ENCODE assay signal across 13 mouse cellular contexts in genomic region chr16:37486826-37487612, GRCm38 (mm10). TPM values are rescaled to one million over a fixed set of nuclear protein-coding genes. Genes with fewer than 3 reads are reported as not detected.
A peak's percentile ranks its signal among the peaks of the same experiment; 100 is the strongest.
DNase-seq lines count a peak whose midpoint lies in the region; ATAC-seq and TF ChIP-seq lines count a peak whose summit lies in the region.
"Had no signal": no experiment of that assay in that cellular context is flagged by ENCODE, and none has a peak within 500 bp of the region (broad histone marks: within the 10 kb centered on the region; RNA-seq: fewer than 3 reads in every experiment).

No protein-coding gene starts in this region.

- no peaks in the 10 kb centered on the region for H3K9me3 ChIP-seq in forebrain, embryonic 11.5 days (ENCODE audit: control insufficient read depth, low read length)
- H3K9me3 ChIP-seq in hindbrain, postnatal 0 days (ENCODE audit: low read length): no peaks in the 10 kb centered on the region
- no peaks in the 10 kb centered on the region for H3K9me3 ChIP-seq in neural tube, embryonic 14.5 days (ENCODE audit: control insufficient read depth, low read length)
- H3K9me3 ChIP-seq in lung, postnatal 0 days (ENCODE audit: low read length): no peaks in the 10 kb centered on the region
- H3K9me3 ChIP-seq: embryonic facial prominence, embryonic 13.5 days; kidney, embryonic 15.5 days; limb, embryonic 10.5 days had no signal

- no peaks in the 10 kb centered on the region for H3K36me3 ChIP-seq in forebrain, embryonic 11.5 days (ENCODE audit: control insufficient read depth, insufficient read depth, low read length)
- no peaks in the 10 kb centered on the region for H3K36me3 ChIP-seq in hindbrain, postnatal 0 days (ENCODE audit: insufficient read depth, low read length)
- H3K36me3 ChIP-seq in neural tube, embryonic 14.5 days (ENCODE audit: control insufficient read depth, insufficient read depth, low read length): no peaks in the 10 kb centered on the region
- no peaks in the 10 kb centered on the region for H3K36me3 ChIP-seq in lung, postnatal 0 days (ENCODE audit: insufficient read depth, low read length)
- no peaks in the 10 kb centered on the region for H3K36me3 ChIP-seq in heart, adult 2 months (ENCODE audit: control insufficient read depth, insufficient read depth, low read length)
- H3K36me3 ChIP-seq: embryonic facial prominence, embryonic 13.5 days; kidney, embryonic 15.5 days; limb, embryonic 10.5 days had no signal

- 50% methylated on average over 3 of the region's 3 CpGs for WGBS in forebrain, embryonic 11.5 days
- 13% methylated on average over 3 of the region's 3 CpGs for WGBS in hindbrain, postnatal 0 days
- 21% methylated on average over 3 of the region's 3 CpGs for WGBS in neural tube, embryonic 14.5 days
- WGBS in lung, postnatal 0 days: 92% methylated on average over 3 of the region's 3 CpGs
- WGBS in heart, adult 2 months: 89% methylated on average over 3 of the region's 3 CpGs

- H3K4me2 ChIP-seq in forebrain, embryonic 11.5 days (ENCODE audit: low read depth, low read length, severe bottlenecking): no peak overlapping the region
- H3K4me2 ChIP-seq in hindbrain, postnatal 0 days (ENCODE audit: low read depth, low read length): no peak overlapping the region
- H3K4me2 ChIP-seq in neural tube, embryonic 14.5 days (ENCODE audit: low read depth, low read length): no peak overlapping the region
- no peak overlapping the region for H3K4me2 ChIP-seq in lung, postnatal 0 days (replicated peaks; ENCODE audit: low read depth, low read length)
- H3K4me2 ChIP-seq: embryonic facial prominence, embryonic 13.5 days; kidney, embryonic 15.5 days had no signal

- peak; percentile 76 to 88 for DNase-seq in right cerebral cortex, postnatal 10 days (ENCODE audit: low spot score in 2 of 2)
- DNase-seq in right cerebral cortex, adult 18-20 months: no peak
- DNase-seq in forebrain, embryonic 11.5 days (ENCODE audit: low spot score): peak; percentile 75
- peak; percentile 69 for DNase-seq in hindbrain, postnatal 0 days (ENCODE audit: low spot score)
- no peak for DNase-seq in lung, postnatal 0 days (ENCODE audit: low spot score)
- no peak for DNase-seq in heart, adult 2 months
- DNase-seq in adrenal gland, postnatal 14 days: no peak
- DNase-seq: lung, adult 2 months had no signal

- H3K27ac ChIP-seq in forebrain, embryonic 11.5 days (ENCODE audit: low read depth, low read length): no peak overlapping the region
- no peak overlapping the region for H3K27ac ChIP-seq in hindbrain, postnatal 0 days
- no peak overlapping the region for H3K27ac ChIP-seq in neural tube, embryonic 14.5 days (ENCODE audit: low read depth, low read length)
- H3K27ac ChIP-seq in lung, postnatal 0 days (ENCODE audit: low read length): no peak overlapping the region
- H3K27ac ChIP-seq in heart, adult 2 months: no peak overlapping the region
- H3K27ac ChIP-seq: embryonic facial prominence, embryonic 13.5 days; kidney, embryonic 15.5 days; limb, embryonic 10.5 days had no signal

- no peak overlapping the region for H3K4me3 ChIP-seq in forebrain, embryonic 11.5 days (ENCODE audit: low read depth, low read length)
- H3K4me3 ChIP-seq in hindbrain, postnatal 0 days (ENCODE audit: low read length): no peak overlapping the region
- H3K4me3 ChIP-seq in neural tube, embryonic 14.5 days (ENCODE audit: low read depth, low read length): no peak overlapping the region
- H3K4me3 ChIP-seq in lung, postnatal 0 days (ENCODE audit: low read depth, low read length): no peak overlapping the region
- H3K4me3 ChIP-seq in heart, adult 2 months: no peak overlapping the region
- H3K4me3 ChIP-seq: embryonic facial prominence, embryonic 13.5 days; kidney, embryonic 15.5 days; limb, embryonic 10.5 days; myocyte had no signal

- ATAC-seq in forebrain, embryonic 11.5 days (replicated peaks; ENCODE audit: low FRiP score): peak; percentile 95
- peak; percentile 97 for ATAC-seq in hindbrain, postnatal 0 days
- peak; percentile 95 for ATAC-seq in neural tube, embryonic 14.5 days (ENCODE audit: low read depth)
- ATAC-seq in lung, postnatal 0 days: no peak

- TF ChIP-seq CTCF in hindbrain, postnatal 0 days (IDR thresholded peaks at IDR 0.05; ENCODE audit: low read depth): no peak
- no peak for TF ChIP-seq CTCF in lung, postnatal 0 days (IDR thresholded peaks at IDR 0.05)
- no peak for TF ChIP-seq CTCF in heart, adult 2 months (IDR thresholded peaks at IDR 0.05)

- TF ChIP-seq EP300 in lung, postnatal 0 days (IDR thresholded peaks at IDR 0.05): no peak
- no peak for TF ChIP-seq EP300 in heart, adult 2 months (IDR thresholded peaks at IDR 0.05; ENCODE audit: insufficient read depth, low read depth, low read length)

- intact Hi-C loops in heart, adult 2 months (cut with DNase I): loop anchor here (10.0 kb wide), 1 partner anchor 122 kb away; no protein-coding TSS in a partner anchor

- H3K27me3 ChIP-seq in forebrain, embryonic 11.5 days (ENCODE audit: control insufficient read depth, insufficient read depth, low read length): no peaks in the 10 kb centered on the region
- H3K27me3 ChIP-seq in hindbrain, postnatal 0 days (ENCODE audit: insufficient read depth, low read length): no peaks in the 10 kb centered on the region
- no peaks in the 10 kb centered on the region for H3K27me3 ChIP-seq in neural tube, embryonic 14.5 days (ENCODE audit: control insufficient read depth, insufficient read depth, low read length)
- no peaks in the 10 kb centered on the region for H3K27me3 ChIP-seq in lung, postnatal 0 days (replicated peaks; ENCODE audit: insufficient read depth, low read length)
- no peaks in the 10 kb centered on the region for H3K27me3 ChIP-seq in heart, adult 2 months (ENCODE audit: control insufficient read depth, insufficient read depth, low read length)
- H3K27me3 ChIP-seq: embryonic facial prominence, embryonic 13.5 days; kidney, embryonic 15.5 days had no signal

- TF ChIP-seq POLR2A in heart, adult 2 months (IDR thresholded peaks at IDR 0.05; ENCODE audit: insufficient read depth, low read depth, low read length): no peak

- H3K9ac ChIP-seq in forebrain, embryonic 11.5 days (ENCODE audit: low read length): no peak overlapping the region
- no peak overlapping the region for H3K9ac ChIP-seq in hindbrain, postnatal 0 days (replicated peaks; ENCODE audit: low read length)
- H3K9ac ChIP-seq in neural tube, embryonic 14.5 days (replicated peaks; ENCODE audit: low read depth, low read length): no peak overlapping the region
- no peak overlapping the region for H3K9ac ChIP-seq in lung, postnatal 0 days (replicated peaks; ENCODE audit: low read depth)
- no peak overlapping the region for H3K9ac ChIP-seq in heart, adult 2 months (ENCODE audit: low read depth, low read length)
- H3K9ac ChIP-seq: embryonic facial prominence, embryonic 13.5 days; kidney, embryonic 15.5 days had no signal

- H3K4me1 ChIP-seq in forebrain, embryonic 11.5 days (replicated peaks; ENCODE audit: control insufficient read depth, insufficient read depth, low read length): no peaks in the 10 kb centered on the region; the same call in 1 of the 2 replicates
- H3K4me1 ChIP-seq in hindbrain, postnatal 0 days (ENCODE audit: insufficient read depth, low read length): no peaks in the 10 kb centered on the region
- no peaks in the 10 kb centered on the region for H3K4me1 ChIP-seq in neural tube, embryonic 14.5 days (ENCODE audit: control insufficient read depth, insufficient read depth, low read length)
- no peaks in the 10 kb centered on the region for H3K4me1 ChIP-seq in lung, postnatal 0 days (ENCODE audit: insufficient read depth, low read depth, low read length)
- no peaks in the 10 kb centered on the region for H3K4me1 ChIP-seq in heart, adult 2 months (ENCODE audit: control insufficient read depth, insufficient read depth, low read length)
- H3K4me1 ChIP-seq: embryonic facial prominence, embryonic 13.5 days; kidney, embryonic 15.5 days; limb, embryonic 10.5 days had no signal

- no peaks in the 10 kb centered on the region for H3K79me2 ChIP-seq in heart, adult 2 months (replicated peaks; ENCODE audit: control insufficient read depth, insufficient read depth, low read length)

RNA-seq across cellular contexts. Expression of gene Gtf2e1, which starts 52.6 kb away (rescaled TPM):
- 56.5 and 60.9 TPM in 2 replicates for polyA plus RNA-seq in forebrain, embryonic 11.5 days (2014; fragmentation: Nextera tagmentation; extraction: Ambion mirVana)
- 18.9 and 21.7 TPM in 2 replicates for total RNA-seq in hindbrain, postnatal 0 days (2014; rRNA removed)
- polyA plus RNA-seq in hindbrain, postnatal 0 days (2015; fragmentation: Nextera tagmentation; extraction: Ambion mirVana): 21.4 and 21.6 TPM in 2 replicates
- 23.5 and 30.1 TPM in 2 replicates for polyA plus RNA-seq in neural tube, embryonic 14.5 days (2014; fragmentation: Nextera tagmentation; extraction: Ambion mirVana)
- 9.5 and 10.4 TPM in 2 replicates for polyA plus RNA-seq in lung, postnatal 0 days (2015; fragmentation: Nextera tagmentation; extraction: Ambion mirVana)
- total RNA-seq in heart, adult 2 months (2021): 1 to 10 TPM; 6.4 to 6.6 TPM
- 3.3 and 6.3 TPM in 2 replicates for polyA plus RNA-seq in heart, adult 2 months (2012; rRNA removed)
- 14.3 and 15.0 TPM in 2 replicates for total RNA-seq in adrenal gland, postnatal 14 days (2021)

RNA-seq across cellular contexts. Expression of gene Rabl3, which starts 52.7 kb away (rescaled TPM):
- polyA plus RNA-seq in forebrain, embryonic 11.5 days (2014; fragmentation: Nextera tagmentation; extraction: Ambion mirVana): 39.2 and 42.3 TPM in 2 replicates
- 6.8 and 17.9 TPM in 2 replicates for total RNA-seq in hindbrain, postnatal 0 days (2014; rRNA removed)
- 13.1 and 13.8 TPM in 2 replicates for polyA plus RNA-seq in hindbrain, postnatal 0 days (2015; fragmentation: Nextera tagmentation; extraction: Ambion mirVana)
- polyA plus RNA-seq in neural tube, embryonic 14.5 days (2014; fragmentation: Nextera tagmentation; extraction: Ambion mirVana): 16.3 and 21.5 TPM in 2 replicates
- 11.3 and 12.0 TPM in 2 replicates for polyA plus RNA-seq in lung, postnatal 0 days (2015; fragmentation: Nextera tagmentation; extraction: Ambion mirVana)
- 1 to 10 TPM; 6.7 to 6.8 TPM for total RNA-seq in heart, adult 2 months (2021)
- 3.0 and 6.1 TPM in 2 replicates for polyA plus RNA-seq in heart, adult 2 months (2012; rRNA removed)
- 10.2 and 10.5 TPM in 2 replicates for total RNA-seq in adrenal gland, postnatal 14 days (2021)

Comparison
In these comparisons a context has a peak if more than half of its experiments do, and no peak if none do; other contexts are left out.
1. DNase-seq: peak in right cerebral cortex, postnatal 10 days (2 of 2), forebrain, embryonic 11.5 days (single experiment) and hindbrain, postnatal 0 days (single experiment); none in right cerebral cortex, adult 18-20 months (single experiment), lung, postnatal 0 days (single experiment), heart, adult 2 months (0 of 2) and adrenal gland, postnatal 14 days (single experiment).